Mouse (Mus musculus) left cerebral cortex, postnatal 4 days (tissue): Measurements from ENCODE around the gene Mad1l1. TPM values are rescaled to one million over a fixed set of nuclear protein-coding genes. Genes with fewer than 3 reads are reported as not detected.
"Not testable (repeated sequence)": the region's sequence is repeated elsewhere in the genome, so short reads cannot be mapped to it uniquely, and the experiment has no call there.

Source experiments
- DNase-seq: peaks from one replicate; pipeline ENCODE4 v3.0.0-alpha.2; 2022
- intact Hi-C: fragments of 180-260 bp; cut with DNase I; formaldehyde crosslinking; loops from one replicate; pipeline ENCODE4 v1.15.1; 2025
- total RNA-seq, 2 experiments: library from RNA; stranded (reverse); gene quantifications; 2 replicates each; pipeline ENCODE4 v1.2.3; 2021

Gene Mad1l1
- total RNA-seq, 2 experiments from 2014 or later = 24.1 to 24.7 TPM

GRCm38 (mm10) chr5:140025301-140025700, 296.1 kb downstream of the Mad1l1 start:
- intact Hi-C loops = no loop called here
- no peak for DNase-seq

- intact Hi-C loops = no loop called here
- DNase-seq = peak; percentile 74
Observed at GRCm38 (mm10) chr5:140023941-140024500, 297.3 kb downstream of the Mad1l1 start.

DNA sequence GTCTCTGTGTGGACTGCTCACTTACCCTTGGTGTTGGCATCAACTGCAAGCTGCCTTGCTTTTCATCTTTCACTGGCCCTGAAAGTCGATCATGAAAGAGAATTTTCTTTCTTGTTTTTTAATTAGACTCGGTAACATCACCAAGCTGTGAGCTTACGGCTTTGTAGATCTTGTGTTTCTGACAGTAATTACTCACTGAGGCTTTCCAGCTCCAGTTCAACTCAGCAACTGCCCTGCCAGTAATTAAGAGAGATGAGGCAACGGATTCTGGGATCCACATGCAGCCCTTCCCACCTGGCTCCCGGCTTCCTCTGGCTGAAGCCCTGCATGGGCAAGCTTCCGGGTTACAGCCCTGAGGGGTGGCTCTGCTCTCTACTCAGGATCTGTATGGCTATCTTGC, 298.5 kb downstream of the Mad1l1 start:
- intact Hi-C loops = no loop called here
- no peak for DNase-seq

DNA sequence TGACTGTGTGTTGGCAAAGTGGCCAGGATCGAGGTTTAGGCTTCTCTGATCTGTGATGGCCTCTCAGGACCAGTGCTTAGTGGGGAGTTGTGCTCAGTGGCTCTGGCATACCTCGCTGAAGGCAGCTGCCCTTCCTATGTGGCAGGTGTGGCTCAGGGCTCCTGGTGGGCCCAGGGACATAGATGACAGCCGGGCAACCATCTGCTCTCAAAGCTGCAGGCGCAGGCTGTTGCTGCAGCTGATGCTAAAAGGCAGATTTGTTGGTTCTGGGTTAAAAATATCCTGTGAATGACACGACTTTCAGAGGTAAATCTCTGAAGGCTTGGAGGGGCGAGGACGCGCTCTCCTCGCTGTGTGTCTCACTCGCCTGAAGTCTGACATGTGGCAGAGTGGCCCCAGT, 299.6 kb downstream of the Mad1l1 start:
- peak; percentile 61 for DNase-seq
- intact Hi-C loops = no loop called here

- intact Hi-C loops = no loop called here
- DNase-seq = no peak
Observed at GRCm38 (mm10) chr5:140019616-140020015, 301.7 kb downstream of the Mad1l1 start.

- intact Hi-C loops = no loop called here
- no peak for DNase-seq
Observed at GRCm38 (mm10) chr5:140018780-140019179, 302.6 kb downstream of the Mad1l1 start.

DNA sequence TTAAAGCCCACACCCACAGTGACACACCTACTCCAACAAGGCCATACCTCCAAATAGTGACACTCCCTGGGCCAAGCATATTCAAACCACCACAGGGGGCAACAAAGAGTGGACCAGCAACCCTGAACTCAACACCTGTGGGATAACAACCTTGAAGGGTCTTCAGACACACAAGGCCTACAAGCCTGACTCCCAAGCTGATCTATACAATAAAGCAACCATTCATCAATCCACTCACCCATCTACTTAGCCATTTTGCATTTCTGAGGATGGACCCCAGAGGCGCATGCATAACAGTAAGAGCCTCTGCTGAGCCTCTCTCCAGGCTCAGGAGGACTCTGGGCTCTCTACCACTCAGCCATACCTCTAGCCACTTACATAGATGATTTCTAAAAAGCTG, 304.5 kb downstream of the Mad1l1 start:
- intact Hi-C loops = no loop called here
- no peak for DNase-seq

- no peak for DNase-seq
Observed at GRCm38 (mm10) chr5:140013652-140014051, 307.7 kb downstream of the Mad1l1 start.

DNA sequence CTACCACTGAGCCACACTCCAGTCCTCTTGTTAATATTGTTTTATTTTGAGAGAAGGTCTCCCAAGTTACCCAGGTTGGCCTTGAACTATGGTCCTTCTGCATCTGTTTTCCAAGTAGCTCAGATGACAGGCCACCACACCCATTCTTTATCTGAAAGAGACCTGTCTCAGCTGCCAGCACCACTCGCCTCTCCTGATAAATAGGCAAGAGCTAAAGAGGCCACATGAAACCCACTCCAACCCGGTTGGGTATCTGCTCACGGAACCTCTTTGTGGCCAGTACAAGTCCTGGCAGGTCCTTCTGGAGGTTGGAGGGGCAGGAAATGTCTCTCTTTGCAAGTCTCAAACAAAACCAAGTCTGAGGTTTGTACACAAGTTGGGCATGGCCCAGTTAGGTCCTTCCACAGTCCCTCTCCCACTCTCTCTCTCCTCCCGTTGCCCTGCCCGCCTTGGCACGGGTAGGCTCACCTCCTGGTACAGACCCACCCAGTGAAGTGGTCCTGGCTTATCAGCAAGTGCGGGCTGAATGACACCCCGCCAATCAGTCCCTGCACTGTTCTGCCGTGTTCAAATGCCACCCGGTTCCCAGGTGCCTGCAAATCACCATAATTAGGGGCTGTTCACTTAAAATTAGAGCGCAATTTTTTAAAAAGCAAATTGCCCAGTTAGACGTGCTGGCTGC, 308.9 kb downstream of the Mad1l1 start:
- DNase-seq = no peak

More at GRCm38 (mm10) chr5:140013652-140014051, 307.7 kb downstream of the Mad1l1 start:
- intact Hi-C loops = no loop called here

GRCm38 (mm10) chr5:140010405-140010804, 310.9 kb downstream of the Mad1l1 start:
- intact Hi-C loops = no loop called here

More for the DNA sequence above, 308.9 kb downstream of the Mad1l1 start:
- intact Hi-C loops = no loop called here

GRCm38 (mm10) chr5:140009083-140009655, 312.2 kb downstream of the Mad1l1 start:
- DNase-seq = no peak
- intact Hi-C loops = no loop called here

More at GRCm38 (mm10) chr5:140010405-140010804, 310.9 kb downstream of the Mad1l1 start:
- DNase-seq = no peak

DNA sequence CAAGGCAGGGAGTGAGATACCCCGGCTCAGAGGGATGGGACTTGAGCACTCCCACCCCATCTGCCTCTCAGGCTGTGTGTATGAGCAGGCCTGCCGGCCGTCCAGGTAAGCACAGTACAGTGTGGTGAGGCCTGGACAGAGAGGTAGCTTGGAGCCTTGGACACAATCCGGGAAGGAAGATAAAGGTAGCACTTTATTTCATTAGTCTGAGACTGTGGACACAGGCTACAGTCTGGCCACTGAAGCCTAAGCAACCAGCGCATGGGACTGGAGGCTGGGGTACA, 312.9 kb downstream of the Mad1l1 start:
- intact Hi-C loops = no loop called here
- no peak for DNase-seq

DNA sequence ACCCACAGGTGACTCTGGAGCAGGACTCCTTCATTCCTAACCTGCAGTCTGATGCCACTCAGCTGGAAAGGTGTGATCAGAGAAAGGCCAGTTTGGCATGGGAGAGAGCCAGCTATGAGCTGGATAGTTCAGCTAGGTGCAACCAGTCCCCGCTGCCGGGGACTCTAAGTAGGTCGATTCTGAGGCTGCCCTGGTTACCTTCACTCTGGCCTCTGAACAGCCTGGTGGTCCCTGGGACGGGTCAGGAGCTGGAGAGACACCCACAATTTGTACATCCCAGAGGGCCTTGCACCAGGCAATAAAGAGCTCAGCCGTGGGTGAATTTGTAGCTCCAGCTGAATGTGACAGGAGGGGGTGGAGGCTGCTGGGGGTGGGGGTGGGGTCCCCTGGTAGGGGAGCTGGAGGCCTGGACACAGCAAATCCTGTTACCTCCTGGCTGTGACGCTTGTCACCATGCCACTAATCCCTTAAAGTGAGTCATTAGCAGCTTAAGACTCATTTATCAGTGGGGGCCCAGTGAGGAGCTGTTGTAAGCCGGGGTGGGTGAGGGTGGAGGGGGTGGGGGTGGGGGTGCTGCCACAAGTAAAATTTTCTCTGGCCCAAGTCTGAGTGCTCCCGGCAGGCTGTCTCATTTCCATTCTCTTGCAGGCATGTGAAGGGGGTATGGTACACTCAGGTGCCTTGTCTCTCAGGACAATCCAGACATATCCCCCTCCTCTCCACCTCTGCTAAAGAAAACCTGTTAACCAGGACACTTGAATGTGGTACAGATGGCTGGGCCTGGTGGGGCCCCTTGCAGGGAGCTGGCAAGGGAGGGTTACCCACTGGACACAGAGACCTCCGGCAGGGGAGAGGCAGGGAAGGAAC, 313.5 kb downstream of the Mad1l1 start:
- DNase-seq = no peak
- intact Hi-C loops = no loop called here

DNA sequence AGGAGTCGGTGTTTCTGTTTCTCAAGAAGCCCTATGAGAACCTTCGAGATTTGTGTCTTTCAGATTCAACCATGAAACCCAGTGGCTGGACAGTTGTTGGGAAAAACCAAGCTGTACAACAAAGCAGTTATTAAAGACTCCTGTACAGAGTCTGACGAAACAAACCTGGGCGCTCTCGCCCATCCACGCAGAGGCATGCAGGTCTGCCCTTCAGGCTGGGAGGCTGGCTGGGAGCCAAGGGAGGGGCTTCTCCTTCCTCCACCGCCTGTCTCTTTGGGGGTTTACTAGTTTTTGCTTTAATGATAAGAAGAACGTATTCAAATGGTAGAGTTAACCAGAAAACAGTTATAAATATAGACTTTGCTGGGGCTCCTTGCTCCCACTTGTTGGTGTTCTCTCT, 314.5 kb downstream of the Mad1l1 start:
- intact Hi-C loops = no loop called here
- DNase-seq = no peak

GRCm38 (mm10) chr5:140002541-140002940, 318.8 kb downstream of the Mad1l1 start:
- DNase-seq = no peak
- intact Hi-C loops = no loop called here

- no peak for DNase-seq
- intact Hi-C loops = no loop called here
Observed at GRCm38 (mm10) chr5:139998916-139999315, 322.4 kb downstream of the Mad1l1 start.

DNA sequence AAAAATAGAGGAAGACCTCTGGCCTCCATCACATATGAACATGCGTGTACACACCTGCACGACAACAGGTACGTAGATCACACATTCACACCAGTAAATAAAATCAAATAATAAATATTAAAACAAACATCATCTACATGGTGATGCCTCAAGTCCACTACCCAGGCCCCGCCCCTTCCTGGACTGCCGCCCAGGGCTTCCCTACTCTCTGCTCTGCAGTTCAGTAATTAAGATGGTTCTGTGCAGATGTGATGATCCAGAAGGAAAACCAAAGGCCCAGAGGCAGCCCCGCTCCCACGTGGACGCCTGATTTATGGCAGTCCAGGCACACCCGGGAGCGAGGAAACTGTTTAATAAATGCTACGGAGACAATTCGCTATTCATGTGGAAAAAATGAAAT, 323.0 kb downstream of the Mad1l1 start:
- intact Hi-C loops = not testable (repeated sequence)
- DNase-seq = peak; percentile 35

GRCm38 (mm10) chr5:139991531-139991930, 329.8 kb downstream of the Mad1l1 start:
- intact Hi-C loops = no loop called here
- no peak for DNase-seq

DNA sequence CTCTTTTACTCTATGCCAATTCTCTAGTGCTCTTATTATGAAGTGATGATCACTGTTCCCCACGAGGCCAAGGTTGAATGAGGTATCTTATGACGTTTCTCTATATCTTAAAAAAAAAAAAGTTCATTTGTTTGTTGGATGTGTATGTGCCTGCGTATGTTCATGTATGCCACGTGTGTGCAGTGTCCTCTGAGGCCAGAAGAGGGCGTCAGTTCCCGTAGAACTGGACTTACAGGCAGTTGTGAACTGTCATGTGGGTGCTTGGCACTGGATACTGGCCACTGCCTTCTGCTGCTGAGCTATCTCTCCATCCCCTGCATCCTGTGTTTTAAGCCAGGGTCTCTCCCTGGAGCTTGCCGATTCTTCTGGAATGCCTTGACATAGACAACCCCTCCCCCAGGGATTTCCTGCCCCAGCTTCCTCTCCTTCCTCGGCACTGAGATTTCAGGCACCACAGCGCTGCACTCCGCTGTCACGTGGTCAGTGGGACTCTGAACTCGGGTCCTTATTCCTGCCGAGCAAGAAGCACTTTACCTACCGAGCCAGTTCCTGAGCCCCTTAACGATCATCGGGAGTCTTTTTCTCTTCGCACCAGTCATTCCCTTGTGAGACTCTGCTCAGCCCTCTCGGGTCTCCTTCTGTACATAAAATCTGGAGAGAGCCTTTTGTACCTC, 336.1 kb downstream of the Mad1l1 start:
- intact Hi-C loops = no loop called here
- no peak for DNase-seq

DNA sequence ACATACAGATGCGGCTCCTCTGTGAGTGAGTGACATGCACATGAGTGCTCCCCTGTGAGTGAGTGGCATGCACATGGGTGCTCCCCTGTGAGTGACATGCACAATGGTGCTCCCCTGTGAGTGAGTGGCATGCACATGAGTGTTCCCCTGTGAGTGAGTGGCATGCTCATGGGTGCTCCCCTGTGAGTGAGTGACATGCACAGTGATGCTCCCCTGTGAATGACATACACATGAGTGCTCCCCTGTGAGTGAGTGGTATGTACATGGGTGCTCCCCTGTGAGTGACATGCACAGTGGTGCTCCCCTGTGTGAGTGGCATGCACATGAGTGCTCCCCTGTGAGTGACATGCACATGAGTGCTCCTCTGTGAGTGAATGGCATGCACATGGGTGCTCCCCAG, 339.4 kb downstream of the Mad1l1 start:
- DNase-seq = no peak
- intact Hi-C loops = no loop called here

GRCm38 (mm10) chr5:139979371-139979770, 342.0 kb downstream of the Mad1l1 start:
- intact Hi-C loops = no loop called here
- no peak for DNase-seq
